Comparison of ENCODE assay signal across 8 mouse cellular contexts in the genomic region with DNA sequence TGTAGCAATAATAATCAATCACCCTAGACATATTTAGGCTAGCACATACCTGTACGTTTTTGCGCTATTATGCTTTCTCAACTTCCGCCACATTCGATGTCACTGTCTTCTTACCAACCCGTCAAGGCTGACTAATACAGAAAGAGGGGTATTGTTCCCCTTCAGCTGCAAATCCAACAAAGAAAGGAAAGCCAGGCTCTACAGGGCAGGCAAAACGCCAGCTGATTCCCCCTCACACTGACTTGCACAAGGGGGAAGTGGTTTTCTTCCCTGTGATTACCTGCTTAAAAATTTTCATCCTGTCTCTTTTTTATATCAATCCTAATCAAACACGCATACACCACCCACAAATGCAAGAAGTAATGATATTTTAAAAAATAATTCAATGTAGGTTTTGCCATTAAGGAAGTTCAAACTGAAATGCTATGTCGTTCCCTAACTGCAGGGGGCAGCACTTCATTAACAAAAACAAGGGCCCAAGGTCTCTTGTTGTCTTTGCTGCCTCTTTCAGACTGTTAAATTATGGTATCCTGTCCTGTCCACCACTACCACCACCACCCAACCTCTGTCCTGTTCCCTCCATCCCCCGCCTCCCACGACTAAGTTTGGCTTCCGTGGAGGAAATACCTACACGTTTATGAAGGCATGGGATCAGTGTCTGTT.
A peak's percentile ranks its signal among the peaks of the same experiment; 100 is the strongest.
DNase-seq lines count a peak whose midpoint lies in the region; ATAC-seq and TF ChIP-seq lines count a peak whose summit lies in the region.

No protein-coding gene starts in this region.

- H3K27me3 ChIP-seq in kidney, postnatal 0 days (ENCODE audit: insufficient read depth, low read length), result no peaks in the 10 kb centered on the region
- no peaks in the 10 kb centered on the region for H3K27me3 ChIP-seq in liver, postnatal 0 days (ENCODE audit: insufficient read depth, low read length)

- no peak overlapping the region for H3K4me2 ChIP-seq in kidney, postnatal 0 days (ENCODE audit: low read length)
- no peak overlapping the region for H3K4me2 ChIP-seq in liver, postnatal 0 days (ENCODE audit: low read depth, low read length)

- 48% methylated on average over 12 of the region's 12 CpGs for WGBS in kidney, postnatal 0 days
- WGBS in liver, postnatal 0 days (ENCODE audit: insufficient replicate concordance), result 48% methylated on average over 12 of the region's 12 CpGs

- ATAC-seq in kidney, postnatal 0 days (replicated peaks; ENCODE audit: low FRiP score, low read depth), result peak; percentile 57; the same call in 1 of the 2 replicates
- ATAC-seq in liver, postnatal 0 days, result no peak

- H3K4me3 ChIP-seq in kidney, postnatal 0 days (replicated peaks; ENCODE audit: low read depth, low read length), result no peak overlapping the region
- no peak overlapping the region for H3K4me3 ChIP-seq in liver, postnatal 0 days (ENCODE audit: low read depth, low read length)

- no peak for TF ChIP-seq EP300 in liver, postnatal 0 days (IDR thresholded peaks at IDR 0.05; ENCODE audit: low read depth)

- peak; percentile 12 for DNase-seq in thymus, postnatal 0 days (ENCODE audit: low spot score)
- DNase-seq in thymus, postnatal 36 days, result no peak
- peak; percentile 63 for DNase-seq in cerebellum, adult 9-10 months
- DNase-seq in frontal cortex, postnatal 25 days (ENCODE audit: low spot score in 2 of 2), result peak; percentile 20 to 41
- DNase-seq in kidney, postnatal 0 days (ENCODE audit: low spot score), result peak; percentile 83
- DNase-seq in liver, postnatal 0 days, result peak; percentile 40
- peak; percentile 80 for DNase-seq in retina, embryonic 14.5 days (ENCODE audit: low spot score)
- DNase-seq in c-Kit-positive CD71-positive TER-119-positive erythroid progenitor cells, embryonic 14.5 days (ENCODE audit: low spot score), result no peak

- peak; percentile 80 for TF ChIP-seq CTCF in kidney, postnatal 0 days (IDR thresholded peaks at IDR 0.05; ENCODE audit: low read depth)
- TF ChIP-seq CTCF in liver, postnatal 0 days (IDR thresholded peaks at IDR 0.05; ENCODE audit: low read depth), result peak; percentile 68

- no peak overlapping the region for H3K9ac ChIP-seq in kidney, postnatal 0 days (ENCODE audit: low read depth, low read length)
- H3K9ac ChIP-seq in liver, postnatal 0 days (replicated peaks), result no peak overlapping the region

- H3K27ac ChIP-seq in kidney, postnatal 0 days, result no peak overlapping the region
- H3K27ac ChIP-seq in liver, postnatal 0 days (ENCODE audit: low read depth), result no peak overlapping the region

- H3K4me1 ChIP-seq in kidney, postnatal 0 days (replicated peaks; ENCODE audit: insufficient read depth, low read length), result no peaks in the 10 kb centered on the region
- no peaks in the 10 kb centered on the region for H3K4me1 ChIP-seq in liver, postnatal 0 days (ENCODE audit: insufficient read depth)

- H3K9me3 ChIP-seq in kidney, postnatal 0 days (replicated peaks; ENCODE audit: low read length), result no peaks in the 10 kb centered on the region
- H3K9me3 ChIP-seq in liver, postnatal 0 days (ENCODE audit: low read length), result no peaks in the 10 kb centered on the region

- H3K36me3 ChIP-seq in kidney, postnatal 0 days (ENCODE audit: insufficient read depth, low read length), result no peaks in the 10 kb centered on the region
- no peaks in the 10 kb centered on the region for H3K36me3 ChIP-seq in liver, postnatal 0 days (replicated peaks; ENCODE audit: insufficient read depth, low read length)

Comparison
In these comparisons a context has a peak if more than half of its experiments do, and no peak if none do; other contexts are left out.
1. DNase-seq: peak in thymus, postnatal 0 days (single experiment), cerebellum, adult 9-10 months (single experiment), frontal cortex, postnatal 25 days (2 of 2), kidney, postnatal 0 days (single experiment), liver, postnatal 0 days (single experiment) and retina, embryonic 14.5 days (single experiment); none in thymus, postnatal 36 days (0 of 2) and c-Kit-positive CD71-positive TER-119-positive erythroid progenitor cells, embryonic 14.5 days (single experiment).